Mouse (Mus musculus) megakaryocyte, adult 5-6 weeks (primary cell): ENCODE data around the gene Cd300a. TPM values are rescaled to one million over a fixed set of nuclear protein-coding genes. Genes with fewer than 3 reads are reported as not detected.

Experiments
- ATAC-seq: 2 replicates; pipeline ENCODE4 v1.8.0; 2016; ENCODE audit warnings: mild to moderate bottlenecking, inconsistent platforms; ENCODE audit not compliant: poor library complexity, severe bottlenecking
- total RNA-seq, 2 experiments: library from RNA; stranded (forward) in 1 of 2; stranded (reverse) in 1 of 2; fragments of 153-499, 151-499 nt in 1 of 2; fragments of 221-1000, 200-1000 nt in 1 of 2; gene quantifications; 2 replicates each; pipeline versions ENCODE4 v1.2.3 to v1.2.4; 2015 to 2017

Gene Cd300a
- total RNA-seq (2015) (38.1 and 38.5 TPM in 2 replicates), total RNA-seq (2017) (71.1 and 83.8 TPM in 2 replicates)

GRCm38 (mm10) chr11:114889991-114890518, at the start of gene Cd300a:
Cd300a (plus strand) TSS chr11:114890041.
- peak; percentile 89 for ATAC-seq

- ATAC-seq: no peak
Measured at GRCm38 (mm10) chr11:114843818-114844463, 45.9 kb upstream of the Cd300a start.

- no peak for ATAC-seq
Measured at GRCm38 (mm10) chr11:114844464-114845220, 45.2 kb upstream of the Cd300a start.

- no peak for ATAC-seq
Measured at GRCm38 (mm10) chr11:114846336-114846735, 43.5 kb upstream of the Cd300a start.

GRCm38 (mm10) chr11:114847008-114847407, 42.8 kb upstream of the Cd300a start:
- no peak for ATAC-seq

- ATAC-seq: no peak
Measured at GRCm38 (mm10) chr11:114849572-114849971, 40.3 kb upstream of the Cd300a start.

- ATAC-seq: no peak
Measured at GRCm38 (mm10) chr11:114850066-114850451, 39.8 kb upstream of the Cd300a start.

- peak; percentile 51 for ATAC-seq
Measured at GRCm38 (mm10) chr11:114850452-114851268, 39.2 kb upstream of the Cd300a start, which contains the start of gene Gprc5c. Gprc5c (plus strand) TSS chr11:114851152.

GRCm38 (mm10) chr11:114851269-114851607, 38.6 kb upstream of the Cd300a start:
- ATAC-seq: 0 out of 2 replicates have a peak, but pooled peaks have one; percentile 6

- ATAC-seq: peak; percentile 16; the same call in 1 of the 2 replicates
Measured at GRCm38 (mm10) chr11:114851608-114852310, 38.1 kb upstream of the Cd300a start.

- ATAC-seq: peak; percentile 80
Measured at GRCm38 (mm10) chr11:114852311-114853173, 37.3 kb upstream of the Cd300a start.

GRCm38 (mm10) chr11:114853174-114853838, 36.5 kb upstream of the Cd300a start:
- no peak for ATAC-seq

- ATAC-seq: no peak
Measured at GRCm38 (mm10) chr11:114854581-114854980, 35.3 kb upstream of the Cd300a start.

GRCm38 (mm10) chr11:114856125-114856524, 33.7 kb upstream of the Cd300a start:
- no peak for ATAC-seq

- ATAC-seq: peak; percentile 94
Measured at GRCm38 (mm10) chr11:114858641-114859040, 31.2 kb upstream of the Cd300a start.

GRCm38 (mm10) chr11:114861057-114861456, 28.8 kb upstream of the Cd300a start:
- no peak for ATAC-seq

- ATAC-seq: no peak
Measured at GRCm38 (mm10) chr11:114862687-114863086, 27.2 kb upstream of the Cd300a start.

- ATAC-seq: no peak
Measured at GRCm38 (mm10) chr11:114863918-114864420, 25.9 kb upstream of the Cd300a start.

- no peak for ATAC-seq
Measured at GRCm38 (mm10) chr11:114865999-114866398, 23.8 kb upstream of the Cd300a start.
